Mouse (Mus musculus) embryonic fibroblast, embryonic 13.5 days (primary cell): ENCODE data around the gene Osbpl10.

Experiments used
- CTCF ChIP-seq: IDR thresholded peaks from 2 replicates; pipeline ENCODE4 v1.5.1; 2011; ENCODE audit warnings: mild to moderate bottlenecking, control low read depth, low read length, moderate library complexity, borderline replicate concordance; ENCODE audit not compliant: insufficient read depth
- POLR2A ChIP-seq: IDR thresholded peaks from 2 replicates; pipeline ENCODE4 v1.6.1; 2011; ENCODE audit warnings: low read depth, mild to moderate bottlenecking, control low read depth, low read length, moderate library complexity

DNA sequence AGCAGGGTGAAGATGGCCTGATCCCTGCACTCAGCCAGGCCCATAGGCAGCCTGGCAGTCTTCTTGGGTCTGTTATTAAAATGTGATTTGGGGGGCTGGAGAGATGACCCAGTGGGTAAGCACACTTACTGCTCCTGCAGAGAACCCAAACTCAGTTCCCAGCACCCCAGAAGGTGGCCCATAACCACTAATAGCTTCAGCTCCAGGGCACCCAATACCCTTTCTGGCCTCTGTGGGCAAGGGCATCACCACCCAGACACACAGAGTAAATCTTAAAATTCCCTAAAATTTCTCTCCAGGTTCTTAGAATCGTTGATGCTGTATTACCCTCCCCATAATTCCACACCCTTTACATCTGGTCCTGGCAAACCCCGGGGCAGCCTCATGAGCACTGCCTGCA lies 256.2 kb downstream of the Osbpl10 start:
- TF ChIP-seq POLR2A (no peak), CTCF (no peak)
